Mouse (Mus musculus): ENCODE measurements around the gene Prkch. TPM values are rescaled to one million over a fixed set of nuclear protein-coding genes. Genes with fewer than 3 reads are reported as not detected.

Gene Prkch
- polyA plus RNA-seq, 1 experiment, result 43.1 TPM

- no peak for TF ChIP-seq POLR2A (IDR thresholded peaks at IDR 0.05; ENCODE audit: control insufficient read depth, extremely low read depth, insufficient read depth, low read length, poor library complexity)
- TF ChIP-seq CTCF (IDR thresholded peaks at IDR 0.05; ENCODE audit: borderline replicate concordance, control insufficient read depth, extremely low read depth, insufficient read depth, low read length, poor library complexity), result no peak
- DNase-seq, result no peak
- WGBS, result 96% methylated on average over 3 of the region's 3 CpGs
- Histone ChIP-seq H3K36me3 (ENCODE audit: control insufficient read depth, insufficient read depth, low read length) (peaks cover 24% of the 10 kb centered on the region), H3K4me1 (replicated peaks; ENCODE audit: control insufficient read depth, insufficient read depth, low read length) (peaks cover 4% of the 10 kb centered on the region; the same call in 1 of the 2 replicates), H3K27me3 (ENCODE audit: control insufficient read depth, insufficient read depth, low read length) (no peaks in the 10 kb centered on the region), H3K27ac (ENCODE audit: control insufficient read depth, insufficient read depth, low read length) (no peak overlapping the region), H3K4me3 (ENCODE audit: control insufficient read depth, insufficient read depth, low read length) (no peak overlapping the region)
These were observed 178.2 kb downstream of the Prkch start for GRCm38 (mm10) chr12:73762762-73763161.

GRCm38 (mm10) chr12:73764649-73765525 lies 180.3 kb downstream of the Prkch start:
- Histone ChIP-seq H3K4me3 (ENCODE audit: control insufficient read depth, insufficient read depth, low read length) (no peak overlapping the region), H3K27me3 (ENCODE audit: control insufficient read depth, insufficient read depth, low read length) (no peaks in the 10 kb centered on the region), H3K4me1 (replicated peaks; ENCODE audit: control insufficient read depth, insufficient read depth, low read length) (peaks cover 4% of the 10 kb centered on the region; the same call in 1 of the 2 replicates), H3K27ac (ENCODE audit: control insufficient read depth, insufficient read depth, low read length) (no peak overlapping the region), H3K36me3 (ENCODE audit: control insufficient read depth, insufficient read depth, low read length) (peaks cover 15% of the 10 kb centered on the region)
- TF ChIP-seq CTCF (IDR thresholded peaks at IDR 0.05; ENCODE audit: borderline replicate concordance, control insufficient read depth, extremely low read depth, insufficient read depth, low read length, poor library complexity) (no peak), POLR2A (IDR thresholded peaks at IDR 0.05; ENCODE audit: control insufficient read depth, extremely low read depth, insufficient read depth, low read length, poor library complexity) (no peak)
- 82% methylated on average over 15 of the region's 15 CpGs for WGBS
- no peak for DNase-seq

GRCm38 (mm10) chr12:73766152-73766551 lies 181.6 kb downstream of the Prkch start:
- DNase-seq, result no peak
- no peak overlapping the region for H3K27ac ChIP-seq (ENCODE audit: control insufficient read depth, insufficient read depth, low read length)

GRCm38 (mm10) chr12:73768788-73769187 lies 184.2 kb downstream of the Prkch start:
- Histone ChIP-seq H3K4me3 (ENCODE audit: control insufficient read depth, insufficient read depth, low read length) (no peak overlapping the region), H3K27me3 (ENCODE audit: control insufficient read depth, insufficient read depth, low read length) (no peaks in the 10 kb centered on the region), H3K27ac (ENCODE audit: control insufficient read depth, insufficient read depth, low read length) (no peak overlapping the region), H3K36me3 (ENCODE audit: control insufficient read depth, insufficient read depth, low read length) (no peaks in the 10 kb centered on the region), H3K4me1 (replicated peaks; ENCODE audit: control insufficient read depth, insufficient read depth, low read length) (peaks cover 4% of the 10 kb centered on the region; the same call in 1 of the 2 replicates)
- TF ChIP-seq CTCF (IDR thresholded peaks at IDR 0.05; ENCODE audit: borderline replicate concordance, control insufficient read depth, extremely low read depth, insufficient read depth, low read length, poor library complexity) (no peak), POLR2A (IDR thresholded peaks at IDR 0.05; ENCODE audit: control insufficient read depth, extremely low read depth, insufficient read depth, low read length, poor library complexity) (no peak)
- WGBS, result 92% methylated on average over 5 of the region's 5 CpGs
- DNase-seq, result no peak

More at GRCm38 (mm10) chr12:73766152-73766551, 181.6 kb downstream of the Prkch start:
- Histone ChIP-seq H3K4me3 (ENCODE audit: control insufficient read depth, insufficient read depth, low read length) (no peak overlapping the region), H3K4me1 (replicated peaks; ENCODE audit: control insufficient read depth, insufficient read depth, low read length) (peaks cover 4% of the 10 kb centered on the region; the same call in 1 of the 2 replicates), H3K36me3 (ENCODE audit: control insufficient read depth, insufficient read depth, low read length) (peaks cover 5% of the 10 kb centered on the region; the same call in 1 of the 2 replicates), H3K27me3 (ENCODE audit: control insufficient read depth, insufficient read depth, low read length) (no peaks in the 10 kb centered on the region)
- WGBS, result 86% methylated on average over 8 of the region's 8 CpGs
- no peak for TF ChIP-seq POLR2A (IDR thresholded peaks at IDR 0.05; ENCODE audit: control insufficient read depth, extremely low read depth, insufficient read depth, low read length, poor library complexity)
- TF ChIP-seq CTCF (IDR thresholded peaks at IDR 0.05; ENCODE audit: borderline replicate concordance, control insufficient read depth, extremely low read depth, insufficient read depth, low read length, poor library complexity), result no peak

GRCm38 (mm10) chr12:73769536-73769935 lies 184.9 kb downstream of the Prkch start:
- no peak for TF ChIP-seq CTCF (IDR thresholded peaks at IDR 0.05; ENCODE audit: borderline replicate concordance, control insufficient read depth, extremely low read depth, insufficient read depth, low read length, poor library complexity)
- no peak for TF ChIP-seq POLR2A (IDR thresholded peaks at IDR 0.05; ENCODE audit: control insufficient read depth, extremely low read depth, insufficient read depth, low read length, poor library complexity)
- Histone ChIP-seq H3K36me3 (ENCODE audit: control insufficient read depth, insufficient read depth, low read length) (no peaks in the 10 kb centered on the region), H3K27me3 (ENCODE audit: control insufficient read depth, insufficient read depth, low read length) (no peaks in the 10 kb centered on the region), H3K27ac (ENCODE audit: control insufficient read depth, insufficient read depth, low read length) (no peak overlapping the region), H3K4me3 (ENCODE audit: control insufficient read depth, insufficient read depth, low read length) (no peak overlapping the region), H3K4me1 (replicated peaks; ENCODE audit: control insufficient read depth, insufficient read depth, low read length) (peaks cover 4% of the 10 kb centered on the region; the same call in 1 of the 2 replicates)
- no peak for DNase-seq
- WGBS, result 97% methylated on average over 6 of the region's 6 CpGs

GRCm38 (mm10) chr12:73770771-73771170 lies 186.2 kb downstream of the Prkch start:
- Histone ChIP-seq H3K4me1 (replicated peaks; ENCODE audit: control insufficient read depth, insufficient read depth, low read length) (no peaks in the 10 kb centered on the region), H3K27ac (ENCODE audit: control insufficient read depth, insufficient read depth, low read length) (no peak overlapping the region), H3K27me3 (ENCODE audit: control insufficient read depth, insufficient read depth, low read length) (no peaks in the 10 kb centered on the region), H3K36me3 (ENCODE audit: control insufficient read depth, insufficient read depth, low read length) (no peaks in the 10 kb centered on the region), H3K4me3 (ENCODE audit: control insufficient read depth, insufficient read depth, low read length) (no peak overlapping the region)
- 97% methylated on average over 1 of the region's 1 CpGs for WGBS
- TF ChIP-seq CTCF (IDR thresholded peaks at IDR 0.05; ENCODE audit: borderline replicate concordance, control insufficient read depth, extremely low read depth, insufficient read depth, low read length, poor library complexity) (no peak), POLR2A (IDR thresholded peaks at IDR 0.05; ENCODE audit: control insufficient read depth, extremely low read depth, insufficient read depth, low read length, poor library complexity) (no peak)
- DNase-seq, result no peak

All from thymus, adult 2 months (tissue).